Mouse (Mus musculus) spleen, postnatal 14 days (tissue): ENCODE data around the gene Adamts15.

ENCODE experiments used
- DNase-seq, 2 experiments: peaks; one replicate each; pipeline ENCODE4 v3.0.0; 2021 to 2022; ENCODE audit warnings: low spot score in 2 of 2

The Adamts15 gene

GRCm38 (mm10) chr9:30921261-30922103 is 770 bp downstream of the Adamts15 start:
- DNase-seq = no peak

- DNase-seq = no peak
Measured at GRCm38 (mm10) chr9:30920736-30921135, 1.5 kb downstream of the Adamts15 start.

GRCm38 (mm10) chr9:30919686-30920085 is 2.6 kb downstream of the Adamts15 start:
- DNase-seq = no peak

- DNase-seq = no peak
Measured at GRCm38 (mm10) chr9:30918466-30919356, 3.5 kb downstream of the Adamts15 start.

GRCm38 (mm10) chr9:30916266-30916968 is 5.8 kb downstream of the Adamts15 start:
- DNase-seq = no peak

- DNase-seq = no peak
Measured at GRCm38 (mm10) chr9:30914241-30914640, 8.0 kb downstream of the Adamts15 start.

- no peak for DNase-seq
Measured at GRCm38 (mm10) chr9:30913429-30913828, 8.8 kb downstream of the Adamts15 start.

GRCm38 (mm10) chr9:30912161-30912560 is 10.1 kb downstream of the Adamts15 start:
- DNase-seq = no peak

GRCm38 (mm10) chr9:30910491-30910890 is 11.8 kb downstream of the Adamts15 start:
- DNase-seq = no peak

- no peak for DNase-seq
Measured at GRCm38 (mm10) chr9:30908973-30909372, 13.3 kb downstream of the Adamts15 start.

- no peak for DNase-seq
Measured at GRCm38 (mm10) chr9:30908296-30908690, 14.0 kb downstream of the Adamts15 start.

- DNase-seq = no peak
Measured at GRCm38 (mm10) chr9:30907677-30908295, 14.5 kb downstream of the Adamts15 start.

- DNase-seq = no peak
Measured at GRCm38 (mm10) chr9:30906426-30906825, 15.8 kb downstream of the Adamts15 start.

GRCm38 (mm10) chr9:30905861-30906260 is 16.4 kb downstream of the Adamts15 start:
- no peak for DNase-seq

- no peak for DNase-seq
Measured at GRCm38 (mm10) chr9:30903266-30903665, 19.0 kb downstream of the Adamts15 start.

GRCm38 (mm10) chr9:30902641-30903040 is 19.6 kb downstream of the Adamts15 start:
- DNase-seq = no peak

- no peak for DNase-seq
Measured at GRCm38 (mm10) chr9:30902152-30902551, 20.1 kb downstream of the Adamts15 start.

- no peak for DNase-seq
Measured at GRCm38 (mm10) chr9:30897169-30897568, 25.1 kb downstream of the Adamts15 start.

GRCm38 (mm10) chr9:30896752-30897151 is 25.5 kb downstream of the Adamts15 start:
- no peak for DNase-seq

- no peak for DNase-seq
Measured at GRCm38 (mm10) chr9:30895618-30896017, 26.6 kb downstream of the Adamts15 start.

- DNase-seq = no peak
Measured at GRCm38 (mm10) chr9:30886276-30886675, 36.0 kb downstream of the Adamts15 start.

GRCm38 (mm10) chr9:30880553-30880952 is 41.7 kb downstream of the Adamts15 start:
- no peak for DNase-seq
